8 mouse cellular contexts compared by ENCODE assay signal in the genomic region with DNA sequence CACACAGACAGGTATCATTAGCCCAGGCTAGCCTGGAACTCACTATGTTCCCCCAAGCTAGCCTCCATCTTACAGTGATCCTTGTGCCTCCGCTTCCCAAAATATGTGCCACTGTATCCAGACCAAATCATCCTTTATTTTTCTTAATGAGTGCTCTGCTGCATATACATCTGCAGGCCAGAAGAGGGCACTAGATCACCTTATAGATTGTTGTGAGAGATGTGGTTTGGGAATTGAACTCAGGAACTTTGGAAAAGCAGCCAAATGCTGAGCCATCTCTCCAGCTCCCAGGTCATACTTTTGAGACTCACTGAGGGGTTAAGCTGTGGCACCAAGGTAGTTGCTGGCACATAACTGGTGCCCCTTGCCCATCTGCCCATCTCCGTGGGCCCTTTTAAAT. TPM values are rescaled to one million over a fixed set of nuclear protein-coding genes. Genes with fewer than 3 reads are reported as not detected.
DNase-seq lines count a peak whose midpoint lies in the region; ATAC-seq and TF ChIP-seq lines count a peak whose summit lies in the region.

No protein-coding gene starts in this region.

- TF ChIP-seq CTCF in intestine, postnatal 0 days (IDR thresholded peaks at IDR 0.05; ENCODE audit: low read depth) = peak; percentile 90

- no peaks in the 10 kb centered on the region for H3K9me3 ChIP-seq in intestine, postnatal 0 days (ENCODE audit: control insufficient read depth)
- H3K9me3 ChIP-seq in intestine, embryonic 16.5 days (ENCODE audit: control insufficient read depth, low read length) = no peaks in the 10 kb centered on the region

- H3K27me3 ChIP-seq in intestine, postnatal 0 days (replicated peaks; ENCODE audit: control insufficient read depth, insufficient read depth, low read length) = no peaks in the 10 kb centered on the region
- no peaks in the 10 kb centered on the region for H3K27me3 ChIP-seq in intestine, embryonic 16.5 days (replicated peaks; ENCODE audit: control insufficient read depth, insufficient read depth, low read length)

- no peak overlapping the region for H3K4me2 ChIP-seq in intestine, postnatal 0 days (replicated peaks; ENCODE audit: low read depth)
- H3K4me2 ChIP-seq in intestine, embryonic 16.5 days (ENCODE audit: low read depth, low read length) = no peak overlapping the region

- no peaks in the 10 kb centered on the region for H3K4me1 ChIP-seq in intestine, postnatal 0 days (replicated peaks; ENCODE audit: control insufficient read depth, insufficient read depth, low read length)
- H3K4me1 ChIP-seq in intestine, embryonic 16.5 days (ENCODE audit: control insufficient read depth, insufficient read depth, low read length) = peaks cover 1% of the 10 kb centered on the region

- H3K4me3 ChIP-seq in intestine, postnatal 0 days (ENCODE audit: low read depth, low read length) = no peak overlapping the region
- no peak overlapping the region for H3K4me3 ChIP-seq in intestine, embryonic 16.5 days (ENCODE audit: low read length)

- ATAC-seq in intestine, postnatal 0 days = no peak
- no peak for ATAC-seq in intestine, embryonic 16.5 days

- peak; percentile 88 for DNase-seq in 3T3-L1 (ENCODE audit: low read depth, low spot score)
- DNase-seq in A20 (ENCODE audit: low read depth, low spot score) = peak; percentile 46
- DNase-seq in embryo, embryonic 10 days (ENCODE audit: low spot score) = peak; percentile 72
- DNase-seq in right cerebral cortex, adult 18-20 months = no peak
- no peak for DNase-seq in gastrocnemius, postnatal 4 days (ENCODE audit: low spot score in 2 of 2)
- no peak for DNase-seq in frontal cortex, postnatal 14 days (ENCODE audit: low spot score in 2 of 2)

- H3K36me3 ChIP-seq in intestine, postnatal 0 days (ENCODE audit: control insufficient read depth, insufficient read depth) = no peaks in the 10 kb centered on the region
- no peaks in the 10 kb centered on the region for H3K36me3 ChIP-seq in intestine, embryonic 16.5 days (ENCODE audit: control insufficient read depth, insufficient read depth, low read length)

- 67% methylated on average over 2 of the region's 2 CpGs for WGBS in intestine, postnatal 0 days
- 57% methylated on average over 2 of the region's 2 CpGs for WGBS in intestine, embryonic 16.5 days

- H3K9ac ChIP-seq in intestine, postnatal 0 days (ENCODE audit: low read depth, low read length) = no peak overlapping the region
- no peak overlapping the region for H3K9ac ChIP-seq in intestine, embryonic 16.5 days (ENCODE audit: low read depth, low read length)

- H3K27ac ChIP-seq in intestine, postnatal 0 days (ENCODE audit: low read depth, low read length) = no peak overlapping the region
- H3K27ac ChIP-seq in intestine, embryonic 16.5 days (ENCODE audit: low read length) = no peak overlapping the region

RNA-seq across cellular contexts. Expression of a gene that starts 11.2 kb away (rescaled TPM):
- polyA plus RNA-seq in intestine, postnatal 0 days (2015; fragmentation: Nextera tagmentation; extraction: Ambion mirVana) = 13.9 and 15.3 TPM in 2 replicates
- 35.4 and 37.8 TPM in 2 replicates for polyA plus RNA-seq in intestine, embryonic 16.5 days (2015; fragmentation: Nextera tagmentation; extraction: Ambion mirVana)
- 10 to 100 TPM; 26.8 to 27.5 TPM for total RNA-seq in gastrocnemius, postnatal 4 days (2021)

RNA-seq across cellular contexts. Expression of a gene that starts 17.7 kb away (rescaled TPM):
- 12.1 and 12.2 TPM in 2 replicates for polyA plus RNA-seq in intestine, postnatal 0 days (2015; fragmentation: Nextera tagmentation; extraction: Ambion mirVana)
- polyA plus RNA-seq in intestine, embryonic 16.5 days (2015; fragmentation: Nextera tagmentation; extraction: Ambion mirVana) = 18.1 TPM in 2 replicates
- total RNA-seq in gastrocnemius, postnatal 4 days (2021) = 10 to 100 TPM; 16.3 to 16.9 TPM

Comparison
In these comparisons a context has a peak if more than half of its experiments do, and no peak if none do; other contexts are left out.
1. DNase-seq: peak in 3T3-L1 (single experiment), A20 (single experiment) and embryo, embryonic 10 days (single experiment); none in right cerebral cortex, adult 18-20 months (single experiment), gastrocnemius, postnatal 4 days (0 of 2) and frontal cortex, postnatal 14 days (0 of 2).